Mouse (Mus musculus): ENCODE data around the gene Myadml2.

The Myadml2 gene

GRCm38 (mm10) chr11:120661076-120661460, 13.1 kb upstream of the Myadml2 start, which contains the start of gene Notum:
Notum (minus strand) TSS chr11:120661175.
- DNase-seq (ENCODE audit: extremely low read depth, low read depth): no peak

DNA sequence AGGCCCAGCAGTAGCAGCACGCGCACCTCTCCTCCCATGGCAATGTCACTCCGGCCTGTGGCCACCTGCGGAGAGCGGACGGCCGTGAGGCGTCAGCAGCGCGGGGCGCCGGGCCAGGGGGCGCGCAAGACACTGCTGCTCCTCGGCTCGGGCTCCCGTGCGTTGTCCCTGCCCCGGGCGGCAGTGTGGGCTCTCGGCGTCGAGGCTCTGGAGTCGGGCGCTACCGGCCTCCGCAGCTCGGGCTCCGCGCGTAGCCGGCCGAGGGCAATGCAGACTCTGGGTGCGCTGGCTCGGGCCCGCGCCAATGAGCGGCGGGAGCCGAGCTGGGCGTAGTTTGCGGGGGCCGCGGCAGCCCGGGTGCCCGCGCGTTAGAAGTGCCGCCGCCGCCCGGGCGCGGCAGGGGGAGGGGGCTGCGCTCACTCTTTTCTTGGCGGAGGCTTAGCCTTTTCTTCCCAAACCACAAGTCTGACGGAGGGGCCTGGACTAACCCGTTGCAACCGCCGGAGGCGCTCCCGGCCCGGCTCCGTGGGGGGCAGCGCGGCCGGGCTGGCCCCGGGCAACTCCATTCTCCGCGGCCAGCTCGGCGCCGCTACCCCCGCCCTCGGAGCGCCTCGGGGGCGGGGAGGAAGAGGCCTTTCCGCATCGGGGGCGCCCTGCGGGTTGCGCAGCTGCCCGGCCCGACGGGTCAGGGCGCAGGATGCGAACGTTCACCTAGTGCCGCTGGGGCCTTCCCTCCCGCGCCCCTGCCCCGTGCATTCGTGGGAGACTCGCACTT, 12.5 kb upstream of the Myadml2 start:
- no peak for DNase-seq (ENCODE audit: extremely low read depth, low read depth)

DNA sequence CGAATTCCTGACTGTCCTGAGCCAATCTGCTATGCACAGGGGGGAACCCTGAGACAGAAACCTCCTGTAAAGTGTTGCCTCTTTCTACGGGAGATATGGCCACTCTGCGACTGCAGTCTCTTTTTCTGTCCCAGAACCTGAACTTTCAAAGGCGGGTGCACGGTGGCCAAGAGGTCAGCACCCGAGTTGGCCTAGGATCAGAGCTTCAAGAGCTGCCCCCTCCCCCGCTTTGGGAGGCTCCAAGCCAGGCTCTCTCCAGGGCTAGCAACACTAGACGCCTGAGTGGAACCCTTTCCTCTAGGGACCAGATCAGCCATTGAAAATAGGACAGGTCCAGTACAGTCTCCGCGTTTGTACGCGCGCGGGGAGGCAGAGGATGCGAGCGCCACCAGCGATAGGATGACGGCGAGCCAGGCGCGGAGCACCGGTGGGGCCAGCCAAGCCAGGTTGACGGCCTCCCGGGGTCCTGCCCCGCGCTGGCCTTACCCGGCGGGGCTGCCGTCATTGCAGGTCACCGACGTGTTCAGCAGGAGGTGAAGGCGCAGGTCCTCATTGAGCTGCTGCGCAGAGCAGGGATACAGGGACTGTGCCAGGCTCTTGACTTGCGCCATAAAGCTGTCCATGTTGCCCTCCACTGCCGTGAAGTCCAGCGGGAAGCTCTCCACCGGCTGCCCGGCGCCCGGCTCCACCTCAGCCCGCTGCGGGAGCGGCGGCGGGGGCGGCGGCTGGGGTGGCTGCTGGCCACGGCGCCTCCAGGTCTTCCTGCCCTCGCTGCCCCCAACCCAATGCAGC, 11.7 kb upstream of the Myadml2 start:
- no peak for DNase-seq (ENCODE audit: extremely low read depth, low read depth)

- DNase-seq (ENCODE audit: extremely low read depth, low read depth): no peak
Observed at GRCm38 (mm10) chr11:120658876-120659410, 11.0 kb upstream of the Myadml2 start.

DNA sequence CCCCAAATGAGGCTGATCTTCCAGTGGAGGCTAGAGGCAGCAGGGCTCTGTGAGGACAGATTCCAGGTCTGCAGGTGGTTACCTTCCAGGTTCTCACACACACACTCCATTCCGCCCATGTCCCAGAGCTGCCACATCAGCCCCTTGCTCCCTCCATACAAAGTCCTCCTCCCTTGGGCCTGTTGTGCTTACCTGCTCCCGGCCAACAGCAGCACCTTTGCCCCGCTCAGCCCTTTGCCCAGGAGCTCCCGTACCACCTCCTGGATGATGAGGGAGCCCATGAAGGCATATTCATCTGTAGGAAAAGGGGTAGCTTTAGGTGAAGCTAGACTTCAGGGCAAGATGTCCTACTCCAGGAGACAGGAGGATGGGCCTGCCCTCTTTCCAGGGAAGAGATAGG, 9.3 kb upstream of the Myadml2 start:
- DNase-seq (ENCODE audit: extremely low read depth, low read depth): no peak

DNA sequence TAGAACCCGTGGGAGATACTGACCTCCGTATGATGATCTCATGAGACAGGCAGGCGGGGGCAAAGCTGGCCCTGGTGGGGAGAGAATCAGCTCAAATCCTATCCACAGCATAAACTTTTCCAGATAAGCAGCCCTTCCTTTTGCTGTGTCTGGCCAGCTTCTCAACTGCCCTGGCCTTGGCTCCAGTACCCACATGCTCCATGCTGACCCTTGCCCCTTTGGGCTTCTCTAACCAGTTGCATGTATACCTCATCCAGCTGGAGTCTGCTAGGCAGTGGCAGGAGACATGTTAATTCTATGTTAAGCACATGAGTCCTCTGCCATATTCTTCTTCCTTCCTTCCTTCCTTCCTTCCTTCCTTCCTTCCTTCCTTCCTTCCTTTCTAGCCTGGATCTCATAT, 6.8 kb upstream of the Myadml2 start:
- no peak for DNase-seq (ENCODE audit: extremely low read depth, low read depth)

GRCm38 (mm10) chr11:120651872-120652271, 3.9 kb upstream of the Myadml2 start:
- no peak for DNase-seq (ENCODE audit: extremely low read depth, low read depth)

DNA sequence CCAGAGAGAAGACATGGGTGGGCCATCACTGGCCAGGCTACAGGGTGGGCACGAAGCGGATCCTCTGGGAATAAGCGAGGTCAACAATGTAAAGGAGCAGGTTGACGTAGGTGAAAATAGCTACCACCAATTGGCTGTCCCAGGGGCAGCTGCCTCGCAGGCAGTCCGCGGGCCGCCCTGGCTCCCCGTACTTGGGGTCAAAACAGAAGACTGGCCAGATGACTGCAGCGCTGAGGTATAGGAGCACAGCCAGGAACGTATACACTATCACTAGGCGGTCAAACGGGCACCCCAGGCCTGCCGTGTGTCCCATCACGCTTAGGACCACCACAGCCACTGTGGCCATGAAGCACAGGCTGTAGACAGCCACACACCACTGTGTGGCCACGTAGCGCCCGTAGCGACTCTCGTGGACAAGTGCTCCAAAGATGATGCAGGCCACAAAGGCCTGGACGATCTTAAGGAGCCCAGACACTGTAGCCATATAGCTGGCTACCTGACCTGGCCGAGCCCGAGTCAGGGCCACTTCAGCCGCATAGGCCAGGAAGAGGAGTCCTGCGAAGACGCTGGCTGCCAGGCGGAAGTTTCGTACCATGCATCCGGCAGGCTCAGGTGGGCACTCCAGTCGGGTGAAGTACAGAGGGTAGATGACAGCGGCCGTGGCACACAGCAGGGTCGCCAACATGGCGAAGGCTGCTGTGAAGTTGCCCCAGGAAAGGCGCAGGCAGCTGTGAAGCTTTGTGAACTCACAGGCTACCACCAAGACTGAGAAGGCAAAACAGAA, 719 bp downstream of the Myadml2 start:
- no peak for DNase-seq (ENCODE audit: extremely low read depth, low read depth)

- peak; percentile 91 for DNase-seq (ENCODE audit: extremely low read depth, low read depth)
Observed at GRCm38 (mm10) chr11:120643601-120643987, 4.4 kb downstream of the Myadml2 start, which contains the start of gene Pycr1. Pycr1 (minus strand) TSS chr11:120643769.

DNA sequence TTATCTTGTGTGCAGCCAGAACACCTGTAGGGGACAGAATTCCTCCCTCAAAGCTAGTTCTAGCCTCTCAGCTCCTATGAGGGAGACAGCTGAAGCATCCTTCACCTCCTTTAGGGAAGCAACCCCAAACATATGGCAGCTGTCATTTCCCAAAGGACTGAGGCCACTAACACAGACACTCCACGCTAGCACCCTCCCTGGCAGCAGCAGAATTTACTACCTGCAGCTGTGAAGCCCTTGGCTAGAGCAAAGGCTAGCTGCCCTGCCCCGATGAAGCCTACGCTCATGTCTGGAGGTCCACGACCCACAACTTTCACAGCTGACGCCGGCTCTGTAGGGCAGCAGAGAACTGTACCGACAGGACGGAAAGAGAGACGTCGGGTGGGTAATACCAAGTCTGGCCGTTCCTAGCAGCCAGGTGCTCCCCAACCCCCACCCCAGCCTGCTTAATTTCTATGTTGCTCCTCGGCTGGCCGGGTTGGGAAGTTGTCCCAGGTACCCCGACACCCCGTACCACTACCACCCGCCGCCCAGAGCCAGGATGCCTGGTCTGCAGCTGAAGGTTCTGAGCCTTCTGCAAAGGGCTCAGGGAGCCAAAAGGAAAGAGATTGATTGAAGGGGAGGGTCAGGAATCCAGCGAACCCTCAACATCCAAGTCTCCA, 4.9 kb downstream of the Myadml2 start:
- no peak for DNase-seq (ENCODE audit: extremely low read depth, low read depth)

GRCm38 (mm10) chr11:120641869-120642268, 6.1 kb downstream of the Myadml2 start:
- DNase-seq (ENCODE audit: extremely low read depth, low read depth): no peak

DNA sequence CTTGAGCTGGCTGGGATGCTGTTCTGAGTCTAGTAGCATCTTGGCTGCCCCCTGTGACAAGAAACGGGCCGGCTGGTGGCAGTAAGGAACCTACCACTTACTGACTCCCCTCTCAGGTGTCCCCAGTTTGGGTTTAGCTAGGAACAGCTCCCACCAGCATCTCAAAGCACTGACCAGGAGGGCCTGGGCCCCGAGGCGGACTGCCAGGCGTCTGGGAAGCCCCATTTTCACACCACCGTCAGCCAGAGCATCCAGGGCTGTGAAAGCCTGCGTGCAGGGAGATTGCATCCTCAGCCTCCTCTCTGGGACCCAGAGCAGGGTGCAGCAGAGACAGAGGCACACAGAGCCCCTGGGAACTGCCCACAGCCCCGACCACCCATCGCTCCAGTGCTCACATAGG, 6.7 kb downstream of the Myadml2 start:
- no peak for DNase-seq (ENCODE audit: extremely low read depth, low read depth)

- no peak for DNase-seq (ENCODE audit: extremely low read depth, low read depth)
Observed at GRCm38 (mm10) chr11:120634810-120635209, 13.1 kb downstream of the Myadml2 start.

DNA sequence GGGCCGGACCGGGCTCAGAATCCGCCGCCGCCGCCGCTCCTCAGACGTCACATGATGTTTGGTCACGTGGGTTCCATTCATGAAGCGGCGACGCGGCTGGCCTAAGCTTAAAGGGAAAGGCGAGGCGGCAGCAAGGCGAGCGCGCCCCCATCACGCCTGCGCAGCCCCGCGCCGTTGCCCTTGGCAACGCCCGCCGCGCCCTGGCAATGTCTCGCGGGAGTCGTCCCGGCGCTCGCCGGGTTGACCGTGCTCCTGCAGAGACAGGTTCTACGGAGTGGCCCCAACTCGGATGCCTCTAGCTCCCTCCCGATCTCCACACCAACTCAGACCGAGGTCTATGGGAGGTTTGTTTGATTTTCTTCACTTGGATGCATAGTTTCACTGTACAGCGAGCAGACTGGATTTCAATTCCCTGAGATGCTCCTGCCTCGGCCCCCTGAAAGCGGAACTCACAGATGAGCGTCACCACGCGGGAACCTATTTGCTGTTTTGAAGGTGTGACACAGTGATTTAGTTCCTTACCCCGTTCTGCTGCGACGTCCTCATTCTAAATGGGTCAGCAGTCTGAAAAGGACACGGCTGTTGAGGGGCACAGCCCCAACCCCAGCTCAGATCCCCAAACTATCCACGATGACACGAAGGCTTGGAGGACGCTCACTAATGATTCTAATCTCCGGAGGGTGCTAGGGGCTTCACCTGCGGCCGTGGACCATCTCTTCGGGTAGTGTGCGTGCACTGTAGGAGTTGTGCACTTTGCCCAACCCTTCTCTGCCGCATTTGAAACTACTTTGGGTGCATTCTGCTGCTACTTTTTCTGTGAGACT, 14.2 kb downstream of the Myadml2 start, which contains the start of gene Mafg:
TSS of gene Mafg (minus strand) at position 81 of the 824 bp plus-strand sequence.
- peak; percentile 83 for DNase-seq (ENCODE audit: extremely low read depth, low read depth)

DNA sequence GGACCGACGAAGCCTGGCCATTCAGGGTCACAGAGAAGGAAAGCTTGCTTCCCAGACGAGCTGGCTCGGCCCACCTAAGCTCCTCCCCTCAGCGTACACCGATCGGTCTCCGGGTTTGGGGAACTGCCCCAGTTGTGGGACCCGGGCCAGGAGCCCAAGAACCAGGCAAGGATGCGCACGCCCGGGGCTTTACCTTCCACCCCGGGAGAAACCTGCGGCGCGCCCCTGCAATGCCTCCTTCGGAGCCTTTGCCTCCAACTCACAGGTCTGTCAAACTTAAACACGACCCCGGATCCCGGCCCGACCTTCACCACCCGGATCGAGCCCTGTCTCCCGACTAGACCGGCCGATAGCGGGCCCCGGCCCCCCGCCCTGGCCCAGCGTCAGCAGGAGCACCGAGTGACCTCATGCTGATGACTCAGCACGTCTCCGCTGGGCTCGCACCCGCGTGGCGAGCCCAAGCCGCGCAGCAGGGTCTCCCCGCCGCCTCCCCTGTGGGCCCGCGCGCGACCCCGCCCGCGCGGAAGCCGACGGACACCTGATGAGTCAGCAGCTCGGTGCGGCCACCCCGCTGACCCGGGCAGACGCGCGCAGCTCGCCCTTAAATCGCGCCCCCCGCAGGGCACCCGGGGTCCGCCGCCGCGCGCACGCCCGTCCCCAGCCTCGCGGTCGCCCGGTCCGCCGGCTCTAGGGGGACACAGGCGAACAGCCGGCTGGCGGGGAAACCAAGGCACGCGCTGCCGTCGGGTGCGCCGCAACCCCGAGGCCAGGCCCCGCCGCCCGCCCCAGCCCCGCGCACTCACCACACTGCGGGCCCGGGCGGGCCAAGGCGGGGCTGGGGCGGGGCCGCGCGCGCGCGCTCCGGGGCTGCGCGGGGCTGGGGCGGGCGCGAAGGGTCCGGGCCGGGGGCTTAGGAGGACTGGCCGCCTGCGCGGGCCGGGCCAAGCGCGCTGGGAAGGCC, 15.1 kb downstream of the Myadml2 start:
- peak; percentile 66 for DNase-seq (ENCODE audit: extremely low read depth, low read depth)

GRCm38 (mm10) chr11:120631726-120632448, 16.1 kb downstream of the Myadml2 start:
- DNase-seq (ENCODE audit: extremely low read depth, low read depth): no peak

DNA sequence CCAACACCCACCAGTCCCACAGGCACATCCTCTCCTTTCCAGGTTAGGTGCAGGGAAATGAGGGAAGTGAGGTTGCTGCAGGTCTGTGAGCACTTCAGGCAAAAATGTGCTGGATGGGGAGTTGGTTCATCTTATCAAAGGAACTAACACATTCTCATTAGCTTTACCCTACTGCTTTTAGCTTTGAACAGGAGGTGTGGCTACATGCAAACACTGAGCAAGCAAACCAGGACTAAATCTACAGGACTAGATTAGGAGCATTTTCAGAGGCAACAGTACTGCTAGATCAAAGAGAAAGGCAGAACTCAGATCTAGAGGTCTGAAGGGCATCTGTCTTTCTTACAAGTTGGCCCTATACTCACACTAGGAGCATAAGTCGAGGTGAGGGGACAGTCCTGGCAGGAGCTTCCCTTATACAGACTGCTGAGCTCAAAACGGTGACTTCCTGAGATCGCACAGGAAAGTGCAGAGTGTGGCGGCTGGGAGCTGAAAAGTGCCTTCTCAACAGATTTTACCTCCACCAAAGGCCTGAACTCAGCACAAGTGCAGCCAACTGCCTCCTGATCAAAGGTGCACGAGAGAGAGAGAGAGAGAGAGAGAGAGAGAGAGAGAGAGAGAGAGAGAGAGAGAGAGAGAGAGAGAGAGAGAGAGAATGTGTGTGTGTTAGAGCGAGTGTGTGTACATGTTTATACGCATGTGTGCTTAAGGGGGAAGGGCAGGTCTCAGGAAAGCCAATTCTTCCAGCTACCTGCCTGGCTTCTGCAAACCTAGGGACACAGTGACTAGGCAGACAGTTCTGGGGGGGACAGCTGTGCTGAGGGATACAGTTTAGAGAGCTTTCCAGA, 16.9 kb downstream of the Myadml2 start:
- no peak for DNase-seq (ENCODE audit: extremely low read depth, low read depth)

Data from MEL-GATA-1-ER (cell line).